Mouse (Mus musculus) liver, embryonic 14.5 days (tissue): ENCODE results near the gene Thsd4. TPM values are rescaled to one million over a fixed set of nuclear protein-coding genes. Genes with fewer than 3 reads are reported as not detected.

Source experiments
- ATAC-seq: fragments of 200-750 bp; cut with Nextera tagmentation; 2 replicates; pipeline ENCODE4 v1.8.0; 2017; ENCODE audit warnings: moderate number of reproducible peaks, mild to moderate bottlenecking, moderate library complexity; ENCODE audit not compliant: insufficient read depth
- DNase-seq, 3 experiments: peaks; one replicate each; pipeline ENCODE4 v3.0.0-alpha.2; 2012 to 2013; ENCODE audit warnings: low read depth in 3 of 3, low spot score in 3 of 3
- H3K27ac ChIP-seq: fragments of 300-500 bp; sonication (generic); 2 replicates; pipeline ENCODE4 v1.5.1; 2014; ENCODE audit warnings: moderate library complexity, mild to moderate bottlenecking, control low read depth, inconsistent platforms
- H3K27me3 ChIP-seq: fragments of 300-500 bp; sonication (generic); 2 replicates; pipeline ENCODE4 v1.6.1; 2014; ENCODE audit warnings: mild to moderate bottlenecking, low read length, moderate library complexity; ENCODE audit not compliant: control insufficient read depth, insufficient read depth
- H3K36me3 ChIP-seq: fragments of 300-500 bp; sonication (generic); replicated peaks from 2 replicates; pipeline ENCODE4 v1.6.1; 2014; ENCODE audit warnings: low read depth; ENCODE audit not compliant: control insufficient read depth, insufficient read depth
- H3K4me1 ChIP-seq, 2 experiments: fragments of 200-500 bp in 1 of 2; fragments of 300-500 bp in 1 of 2; sonication (generic) in 1 of 2; replicated peaks; 2 replicates each; pipeline ENCODE4 v1.6.1; 2012 to 2014; ENCODE audit warnings: antibody characterized with exemption in 1 of 2, inconsistent platforms in 1 of 2, low read length in 1 of 2; ENCODE audit not compliant: control insufficient read depth in 2 of 2, insufficient read depth in 2 of 2
- H3K4me2 ChIP-seq: fragments of 300-500 bp; sonication (generic); 2 replicates; pipeline ENCODE4 v1.6.1; 2014; ENCODE audit warnings: low read depth, mild to moderate bottlenecking, control low read depth, moderate library complexity
- H3K4me3 ChIP-seq, 2 experiments: fragments of 200-500 bp in 1 of 2; fragments of 300-500 bp in 1 of 2; sonication (generic) in 1 of 2; 2 replicates each; pipeline ENCODE4 v1.5.1; 2012 to 2014; ENCODE audit warnings: low read depth in 2 of 2, low read length in 2 of 2, mild to moderate bottlenecking in 2 of 2, control low read depth in 1 of 2, inconsistent platforms in 1 of 2, moderate library complexity in 1 of 2; ENCODE audit not compliant: insufficient read depth in 1 of 2
- H3K9ac ChIP-seq: fragments of 300-500 bp; sonication (generic); replicated peaks from 2 replicates; pipeline ENCODE4 v1.6.1; 2014; ENCODE audit warnings: mild to moderate bottlenecking, control low read depth, moderate library complexity
- H3K9me3 ChIP-seq: fragments of 300-500 bp; sonication (generic); 2 replicates; pipeline ENCODE4 v1.6.1; 2016; ENCODE audit warnings: low read length, mixed read lengths; ENCODE audit not compliant: control insufficient read depth
- CTCF ChIP-seq: IDR thresholded peaks from 2 replicates; pipeline ENCODE4 v1.5.1; 2016; ENCODE audit warnings: antibody characterized with exemption, low read depth, control low read depth
- EP300 ChIP-seq: IDR thresholded peaks from 2 replicates; pipeline ENCODE4 v1.6.1; 2016; ENCODE audit warnings: antibody characterized with exemption, low read depth
- WGBS: fragments of 180-500 bp; shearing (Covaris S2); extraction: QIAGEN DNeasy Blood & Tissue Kit; methylation state at CpG from one replicate; pipeline ENCODE4 v1.1.7; 2014; ENCODE audit not compliant: insufficient replicate concordance; 5-methylcytosine and 5-hydroxymethylcytosine counted together
- polyA plus RNA-seq, 2 experiments: library from polyadenylated mRNA; depleted of rRNA in 1 of 2; stranded (reverse) in 1 of 2; unstranded in 1 of 2; fragments of >200 nt; fragmentation: Nextera tagmentation in 1 of 2; extraction: Ambion mirVana in 1 of 2; gene quantifications; 2 replicates each; pipeline versions ENCODE4 v1.2.1 to v1.2.3; 2012 to 2014

The Thsd4 gene
- polyA plus RNA-seq, 2 experiments = 0.43 to 0.48 TPM

GRCm38 (mm10) chr9:60236155-60236554 is 285.7 kb downstream of the Thsd4 start:
- H3K27me3 ChIP-seq = no peaks in the 10 kb centered on the region
- H3K36me3 ChIP-seq = no peaks in the 10 kb centered on the region
- no peak overlapping the region for H3K4me3 ChIP-seq
- 53% methylated on average over 9 of the region's 9 CpGs for WGBS
- H3K9me3 ChIP-seq = no peaks in the 10 kb centered on the region
- no peak overlapping the region for H3K4me2 ChIP-seq
- TF ChIP-seq CTCF (no peak), EP300 (no peak)
- ATAC-seq (no peak), DNase-seq (no peak)
- H3K27ac ChIP-seq = no peak overlapping the region
- H3K4me1 ChIP-seq = no peaks in the 10 kb centered on the region; a peak in 1 of 4 replicates
- H3K9ac ChIP-seq = no peak overlapping the region

GRCm38 (mm10) chr9:60234233-60235115 is 287.4 kb downstream of the Thsd4 start:
- DNase-seq (no peak), ATAC-seq (no peak)
- WGBS = 47% methylated on average over 8 of the region's 8 CpGs
- no peak overlapping the region for H3K4me3 ChIP-seq
- no peak overlapping the region for H3K27ac ChIP-seq
- no peaks in the 10 kb centered on the region for H3K27me3 ChIP-seq
- H3K36me3 ChIP-seq = no peaks in the 10 kb centered on the region
- H3K4me1 ChIP-seq = no peaks in the 10 kb centered on the region; a peak in 1 of 4 replicates
- TF ChIP-seq EP300 = no peak
- no peak for TF ChIP-seq CTCF
- H3K4me2 ChIP-seq = no peak overlapping the region
- H3K9ac ChIP-seq = no peak overlapping the region
- H3K9me3 ChIP-seq = no peaks in the 10 kb centered on the region

GRCm38 (mm10) chr9:60231981-60232881 is 289.6 kb downstream of the Thsd4 start:
- WGBS = 57% methylated on average over 9 of the region's 9 CpGs
- no peak overlapping the region for H3K4me3 ChIP-seq
- DNase-seq (no peak), ATAC-seq (no peak)
- H3K9ac ChIP-seq = no peak overlapping the region
- H3K27ac ChIP-seq = no peak overlapping the region
- TF ChIP-seq CTCF = no peak
- no peak for TF ChIP-seq EP300
- H3K27me3 ChIP-seq = no peaks in the 10 kb centered on the region
- H3K9me3 ChIP-seq = no peaks in the 10 kb centered on the region
- H3K4me1 ChIP-seq = no peaks in the 10 kb centered on the region; a peak in 1 of 4 replicates
- H3K4me2 ChIP-seq = no peak overlapping the region
- no peaks in the 10 kb centered on the region for H3K36me3 ChIP-seq

- no peak overlapping the region for H3K27ac ChIP-seq
- TF ChIP-seq EP300 (no peak), CTCF (no peak)
- H3K9me3 ChIP-seq = no peaks in the 10 kb centered on the region
- no peaks in the 10 kb centered on the region for H3K36me3 ChIP-seq
- DNase-seq = no peak
- WGBS = 66% methylated on average over 4 of the region's 4 CpGs
- H3K4me2 ChIP-seq = no peak overlapping the region
- H3K9ac ChIP-seq = no peak overlapping the region
- no peak overlapping the region for H3K4me3 ChIP-seq
- no peaks in the 10 kb centered on the region; a peak in 1 of 4 replicates for H3K4me1 ChIP-seq
- H3K27me3 ChIP-seq = no peaks in the 10 kb centered on the region
- ATAC-seq = no peak
Measured at GRCm38 (mm10) chr9:60229496-60229895, 292.4 kb downstream of the Thsd4 start.

- H3K9ac ChIP-seq = no peak overlapping the region
- DNase-seq (no peak), ATAC-seq (no peak)
- H3K4me2 ChIP-seq = no peak overlapping the region
- no peaks in the 10 kb centered on the region for H3K36me3 ChIP-seq
- H3K27ac ChIP-seq = no peak overlapping the region
- H3K27me3 ChIP-seq = no peaks in the 10 kb centered on the region
- H3K9me3 ChIP-seq = no peaks in the 10 kb centered on the region
- H3K4me3 ChIP-seq = no peak overlapping the region
- 59% methylated on average over 7 of the region's 7 CpGs for WGBS
- no peaks in the 10 kb centered on the region for H3K4me1 ChIP-seq
- TF ChIP-seq CTCF (no peak), EP300 (no peak)
Measured at GRCm38 (mm10) chr9:60227727-60228126, 294.1 kb downstream of the Thsd4 start.
